Mouse (Mus musculus): ENCODE data around the gene Ankib1. TPM values are rescaled to one million over a fixed set of nuclear protein-coding genes. Genes with fewer than 3 reads are reported as not detected.
"Not testable (repeated sequence)": the region's sequence is repeated elsewhere in the genome, so short reads cannot be mapped to it uniquely, and the experiment has no call there.

Ankib1 gene
- polyA plus RNA-seq, 1 experiment: 10.1 TPM

- TF ChIP-seq CTCF (IDR thresholded peaks at IDR 0.05; ENCODE audit: control insufficient read depth, insufficient read depth, low read length) (no peak), POLR2A (IDR thresholded peaks at IDR 0.05; ENCODE audit: borderline replicate concordance, control insufficient read depth, low read depth, low read length) (no peak)
- peaks cover 1% of the 10 kb centered on the region for H3K4me1 ChIP-seq (ENCODE audit: control insufficient read depth, insufficient read depth, low read length)
- H3K4me3 ChIP-seq (replicated peaks; ENCODE audit: control insufficient read depth, low read depth, low read length): no peak overlapping the region
- no peak overlapping the region for H3K27ac ChIP-seq (ENCODE audit: control insufficient read depth, insufficient read depth, low read depth, low read length, poor library complexity)
- WGBS: 79% methylated on average over 1 of the region's 1 CpGs
Observed at GRCm38 (mm10) chr5:3800041-3800440, 2.7 kb downstream of the Ankib1 start.

- not testable (repeated sequence) for H3K4me1 ChIP-seq (ENCODE audit: control insufficient read depth, insufficient read depth, low read length); H3K27ac ChIP-seq (ENCODE audit: control insufficient read depth, insufficient read depth, low read depth, low read length, poor library complexity); H3K4me3 ChIP-seq (replicated peaks; ENCODE audit: control insufficient read depth, low read depth, low read length)
Observed at GRCm38 (mm10) chr5:3798656-3799055, 4.1 kb downstream of the Ankib1 start.

- not testable (repeated sequence) for H3K27ac ChIP-seq (ENCODE audit: control insufficient read depth, insufficient read depth, low read depth, low read length, poor library complexity); H3K4me1 ChIP-seq (ENCODE audit: control insufficient read depth, insufficient read depth, low read length); H3K4me3 ChIP-seq (replicated peaks; ENCODE audit: control insufficient read depth, low read depth, low read length)
- 93% methylated on average over 2 of the region's 2 CpGs for WGBS
Observed at GRCm38 (mm10) chr5:3797101-3797500, 5.6 kb downstream of the Ankib1 start.

- Histone ChIP-seq H3K27ac (ENCODE audit: control insufficient read depth, insufficient read depth, low read depth, low read length, poor library complexity) (no peak overlapping the region), H3K4me3 (replicated peaks; ENCODE audit: control insufficient read depth, low read depth, low read length) (no peak overlapping the region), H3K4me1 (ENCODE audit: control insufficient read depth, insufficient read depth, low read length) (no peaks in the 10 kb centered on the region)
- no peak for TF ChIP-seq CTCF (IDR thresholded peaks at IDR 0.05; ENCODE audit: control insufficient read depth, insufficient read depth, low read length)
- no peak for TF ChIP-seq POLR2A (IDR thresholded peaks at IDR 0.05; ENCODE audit: borderline replicate concordance, control insufficient read depth, low read depth, low read length)
Observed at GRCm38 (mm10) chr5:3791048-3791447, 11.7 kb downstream of the Ankib1 start.

- H3K27ac ChIP-seq (ENCODE audit: control insufficient read depth, insufficient read depth, low read depth, low read length, poor library complexity): no peak overlapping the region
- TF ChIP-seq POLR2A (IDR thresholded peaks at IDR 0.05; ENCODE audit: borderline replicate concordance, control insufficient read depth, low read depth, low read length) (no peak), CTCF (IDR thresholded peaks at IDR 0.05; ENCODE audit: control insufficient read depth, insufficient read depth, low read length) (no peak)
- 56% methylated on average over 4 of the region's 4 CpGs for WGBS
- H3K4me3 ChIP-seq (replicated peaks; ENCODE audit: control insufficient read depth, low read depth, low read length): no peak overlapping the region
- no peaks in the 10 kb centered on the region for H3K4me1 ChIP-seq (ENCODE audit: control insufficient read depth, insufficient read depth, low read length)
Observed at GRCm38 (mm10) chr5:3787548-3787947, 15.2 kb downstream of the Ankib1 start.

- TF ChIP-seq CTCF (IDR thresholded peaks at IDR 0.05; ENCODE audit: control insufficient read depth, insufficient read depth, low read length) (no peak), POLR2A (IDR thresholded peaks at IDR 0.05; ENCODE audit: borderline replicate concordance, control insufficient read depth, low read depth, low read length) (no peak)
- WGBS: 80% methylated on average over 1 of the region's 1 CpGs
- H3K27ac ChIP-seq (ENCODE audit: control insufficient read depth, insufficient read depth, low read depth, low read length, poor library complexity): no peak overlapping the region
- H3K4me1 ChIP-seq (ENCODE audit: control insufficient read depth, insufficient read depth, low read length): no peaks in the 10 kb centered on the region
- no peak overlapping the region for H3K4me3 ChIP-seq (replicated peaks; ENCODE audit: control insufficient read depth, low read depth, low read length)
Observed at GRCm38 (mm10) chr5:3784751-3785496, 17.8 kb downstream of the Ankib1 start.

GRCm38 (mm10) chr5:3783947-3784681 is 18.6 kb downstream of the Ankib1 start:
- no peak overlapping the region for H3K4me3 ChIP-seq (replicated peaks; ENCODE audit: control insufficient read depth, low read depth, low read length)
- WGBS: 69% methylated on average over 2 of the region's 2 CpGs
- no peak for TF ChIP-seq POLR2A (IDR thresholded peaks at IDR 0.05; ENCODE audit: borderline replicate concordance, control insufficient read depth, low read depth, low read length)
- no peak for TF ChIP-seq CTCF (IDR thresholded peaks at IDR 0.05; ENCODE audit: control insufficient read depth, insufficient read depth, low read length)
- H3K4me1 ChIP-seq (ENCODE audit: control insufficient read depth, insufficient read depth, low read length): no peaks in the 10 kb centered on the region
- H3K27ac ChIP-seq (ENCODE audit: control insufficient read depth, insufficient read depth, low read depth, low read length, poor library complexity): no peak overlapping the region

GRCm38 (mm10) chr5:3782670-3783069 is 20.1 kb downstream of the Ankib1 start:
- Histone ChIP-seq H3K4me1 (ENCODE audit: control insufficient read depth, insufficient read depth, low read length) (no peaks in the 10 kb centered on the region), H3K27ac (ENCODE audit: control insufficient read depth, insufficient read depth, low read depth, low read length, poor library complexity) (no peak overlapping the region), H3K4me3 (replicated peaks; ENCODE audit: control insufficient read depth, low read depth, low read length) (no peak overlapping the region)
- TF ChIP-seq POLR2A (IDR thresholded peaks at IDR 0.05; ENCODE audit: borderline replicate concordance, control insufficient read depth, low read depth, low read length) (no peak), CTCF (IDR thresholded peaks at IDR 0.05; ENCODE audit: control insufficient read depth, insufficient read depth, low read length) (peak; percentile 48)

GRCm38 (mm10) chr5:3772017-3772416 is 30.7 kb downstream of the Ankib1 start:
- 28% methylated on average over 3 of the region's 3 CpGs for WGBS
- no peaks in the 10 kb centered on the region; the same call in 1 of the 2 replicates for H3K4me1 ChIP-seq (ENCODE audit: control insufficient read depth, insufficient read depth, low read length)
- H3K27ac ChIP-seq (ENCODE audit: control insufficient read depth, insufficient read depth, low read depth, low read length, poor library complexity): no peak overlapping the region
- no peak overlapping the region for H3K4me3 ChIP-seq (replicated peaks; ENCODE audit: control insufficient read depth, low read depth, low read length)
- TF ChIP-seq CTCF (IDR thresholded peaks at IDR 0.05; ENCODE audit: control insufficient read depth, insufficient read depth, low read length) (no peak), POLR2A (IDR thresholded peaks at IDR 0.05; ENCODE audit: borderline replicate concordance, control insufficient read depth, low read depth, low read length) (no peak)

Data from bone marrow, adult 2 months (tissue).